Mouse (Mus musculus) midbrain, embryonic 13.5 days (tissue): ENCODE measurements around the gene Wipi1. TPM values are rescaled to one million over a fixed set of nuclear protein-coding genes. Genes with fewer than 3 reads are reported as not detected.
A peak's percentile ranks its signal among the peaks of the same experiment; 100 is the strongest.
"Not testable (repeated sequence)": the region's sequence is repeated elsewhere in the genome, so short reads cannot be mapped to it uniquely, and the experiment has no call there.

Source experiments
- ATAC-seq: fragments of 200-750 bp; cut with Nextera tagmentation; 2 replicates; pipeline ENCODE4 v1.8.0; 2017; ENCODE audit warnings: mild to moderate bottlenecking, moderate TSS enrichment, moderate library complexity
- H3K27ac ChIP-seq: fragments of 300-500 bp; sonication (generic); 2 replicates; pipeline ENCODE4 v1.5.1; 2015; ENCODE audit warnings: inconsistent platforms, mild to moderate bottlenecking, moderate library complexity
- H3K27me3 ChIP-seq: fragments of 300-500 bp; sonication (generic); 2 replicates; pipeline ENCODE4 v1.6.1; 2015; ENCODE audit warnings: mild to moderate bottlenecking, inconsistent platforms
- H3K36me3 ChIP-seq: fragments of 300-500 bp; sonication (generic); 2 replicates; pipeline ENCODE4 v1.6.1; 2015; ENCODE audit warnings: mild to moderate bottlenecking, inconsistent platforms
- H3K4me1 ChIP-seq: fragments of 300-500 bp; sonication (generic); replicated peaks from 2 replicates; pipeline ENCODE4 v1.6.1; 2015; ENCODE audit warnings: inconsistent platforms
- H3K4me2 ChIP-seq: fragments of 300-500 bp; sonication (generic); replicated peaks from 2 replicates; pipeline ENCODE4 v1.6.1; 2015; ENCODE audit warnings: moderate library complexity, mild to moderate bottlenecking, inconsistent platforms
- H3K4me3 ChIP-seq: fragments of 300-500 bp; sonication (generic); replicated peaks from 2 replicates; pipeline ENCODE4 v1.5.1; 2015; ENCODE audit warnings: mild to moderate bottlenecking, inconsistent platforms
- H3K9ac ChIP-seq: fragments of 300-500 bp; sonication (generic); replicated peaks from 2 replicates; pipeline ENCODE4 v1.6.1; 2015; ENCODE audit warnings: mild to moderate bottlenecking, inconsistent platforms
- H3K9me3 ChIP-seq: fragments of 300-500 bp; sonication (generic); 2 replicates; pipeline ENCODE4 v1.6.1; 2016; ENCODE audit warnings: mild to moderate bottlenecking, inconsistent platforms
- WGBS: fragments of 180-500 bp; shearing (Covaris S2); methylation state at CpG from one replicate; pipeline ENCODE4 v1.1.7; 2015; 5-methylcytosine and 5-hydroxymethylcytosine counted together
- polyA plus RNA-seq: library from polyadenylated mRNA; unstranded; fragments of >200 nt; fragmentation: Nextera tagmentation; extraction: Ambion mirVana; gene quantifications from 2 replicates; pipeline ENCODE4 v1.2.1, GENCODE M21; 2015

The Wipi1 gene
- polyA plus RNA-seq, 1 experiment from 2014 or later = 12.8 TPM

- Histone ChIP-seq H3K9me3 (no peaks in the 10 kb centered on the region), H3K4me2 (no peak overlapping the region), H3K36me3 (no peaks in the 10 kb centered on the region), H3K27me3 (no peaks in the 10 kb centered on the region), H3K4me3 (no peak overlapping the region), H3K4me1 (no peaks in the 10 kb centered on the region), H3K27ac (no peak overlapping the region), H3K9ac (no peak overlapping the region)
- no peak for ATAC-seq
- 80% methylated on average over 5 of the region's 5 CpGs for WGBS
Measured at GRCm38 (mm10) chr11:109641498-109642222, 29.9 kb upstream of the Wipi1 start.

GRCm38 (mm10) chr11:109635871-109636395, 24.2 kb upstream of the Wipi1 start:
- no peaks in the 10 kb centered on the region for H3K27me3 ChIP-seq
- no peaks in the 10 kb centered on the region for H3K36me3 ChIP-seq
- no peaks in the 10 kb centered on the region for H3K4me1 ChIP-seq
- no peak overlapping the region for H3K27ac ChIP-seq
- no peak overlapping the region for H3K4me2 ChIP-seq
- H3K4me3 ChIP-seq = no peak overlapping the region
- WGBS = 89% methylated on average over 6 of the region's 6 CpGs
- H3K9ac ChIP-seq = no peak overlapping the region
- no peaks in the 10 kb centered on the region for H3K9me3 ChIP-seq
- ATAC-seq = no peak

DNA sequence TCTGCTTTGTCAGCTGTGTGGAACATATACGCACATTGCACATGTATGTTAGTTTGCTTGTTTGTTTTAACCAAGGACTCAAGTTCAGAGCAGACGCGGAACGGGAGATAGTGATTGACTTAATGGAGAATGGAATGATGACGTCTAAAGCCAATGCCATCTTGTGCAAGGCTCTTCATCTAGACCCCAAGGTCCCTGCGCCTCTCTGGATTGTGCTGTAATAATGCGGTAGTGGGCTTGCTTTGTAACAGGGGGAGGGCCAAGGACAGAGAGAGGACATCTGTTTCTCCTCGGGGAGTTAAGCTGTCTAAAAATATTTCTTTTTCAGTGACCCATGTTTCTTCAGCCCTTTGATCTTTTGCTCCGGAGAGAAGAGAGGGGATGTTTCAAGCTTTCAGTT, 23.2 kb upstream of the Wipi1 start:
- Histone ChIP-seq H3K9ac (no peak overlapping the region), H3K36me3 (no peaks in the 10 kb centered on the region), H3K4me2 (no peak overlapping the region), H3K27me3 (no peaks in the 10 kb centered on the region), H3K4me3 (no peak overlapping the region), H3K9me3 (no peaks in the 10 kb centered on the region), H3K4me1 (no peaks in the 10 kb centered on the region), H3K27ac (no peak overlapping the region)
- no peak for ATAC-seq
- WGBS = 80% methylated on average over 9 of the region's 9 CpGs

GRCm38 (mm10) chr11:109629021-109629521, 17.3 kb upstream of the Wipi1 start:
- no peak for ATAC-seq
- Histone ChIP-seq H3K4me1 (no peaks in the 10 kb centered on the region), H3K27ac (no peak overlapping the region), H3K4me3 (no peak overlapping the region), H3K36me3 (no peaks in the 10 kb centered on the region), H3K9me3 (no peaks in the 10 kb centered on the region), H3K9ac (no peak overlapping the region), H3K4me2 (no peak overlapping the region), H3K27me3 (no peaks in the 10 kb centered on the region)
- 83% methylated on average over 10 of the region's 10 CpGs for WGBS

DNA sequence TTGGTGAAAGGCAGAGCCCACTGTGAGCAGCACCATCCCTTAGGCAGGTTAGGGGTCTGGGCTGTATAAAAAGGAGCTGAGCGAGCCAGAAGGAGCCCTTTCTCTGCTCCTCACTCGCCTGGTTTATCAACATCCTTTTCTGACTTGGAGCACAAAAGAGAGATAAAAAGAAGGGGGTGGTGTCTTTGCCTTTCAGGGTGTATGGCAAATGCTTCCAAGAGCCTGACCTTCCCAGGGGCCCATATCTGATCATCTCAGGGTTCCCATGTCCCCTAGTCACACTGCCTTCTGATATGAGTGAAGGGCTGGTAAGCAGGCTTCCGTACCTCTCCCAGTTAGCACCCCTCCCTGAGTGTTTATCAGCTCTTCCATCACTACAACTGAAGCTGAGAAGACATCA, 16.3 kb upstream of the Wipi1 start:
- ATAC-seq = no peak
- Histone ChIP-seq H3K4me1 (no peaks in the 10 kb centered on the region), H3K27me3 (no peaks in the 10 kb centered on the region), H3K4me3 (no peak overlapping the region), H3K27ac (no peak overlapping the region), H3K4me2 (no peak overlapping the region), H3K36me3 (no peaks in the 10 kb centered on the region), H3K9me3 (no peaks in the 10 kb centered on the region), H3K9ac (no peak overlapping the region)
- WGBS = 86% methylated on average over 3 of the region's 3 CpGs

- Histone ChIP-seq H3K36me3 (no peaks in the 10 kb centered on the region), H3K4me2 (no peak overlapping the region), H3K27me3 (no peaks in the 10 kb centered on the region), H3K9me3 (no peaks in the 10 kb centered on the region), H3K4me3 (no peak overlapping the region), H3K27ac (no peak overlapping the region), H3K9ac (no peak overlapping the region), H3K4me1 (peaks cover under 1% of the 10 kb centered on the region; the same call in 1 of the 2 replicates)
- WGBS = 92% methylated on average over 4 of the region's 4 CpGs
- no peak for ATAC-seq
Measured at GRCm38 (mm10) chr11:109627648-109628047, 15.9 kb upstream of the Wipi1 start.

DNA sequence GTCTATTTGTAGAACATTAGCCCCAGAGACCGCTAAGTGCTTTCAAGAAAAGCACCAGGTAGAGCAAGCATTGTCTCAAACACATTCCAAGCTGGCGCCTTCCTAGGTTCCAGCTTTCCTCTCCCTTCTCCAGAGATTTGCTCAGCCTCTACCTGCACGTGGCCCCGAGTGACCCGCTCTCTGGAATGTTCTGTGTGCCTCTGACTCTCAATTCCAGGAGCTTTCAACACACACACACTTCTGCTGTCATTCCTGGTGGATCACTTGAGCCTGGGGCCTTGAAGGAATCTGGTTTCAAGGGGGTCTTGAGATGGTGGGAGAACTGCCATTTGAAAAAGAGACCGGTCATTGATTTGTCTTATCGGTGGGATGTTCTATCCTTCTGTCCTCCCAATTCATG, 11.5 kb upstream of the Wipi1 start:
- 93% methylated on average over 7 of the region's 7 CpGs for WGBS
- Histone ChIP-seq H3K9me3 (no peaks in the 10 kb centered on the region), H3K4me3 (no peak overlapping the region), H3K36me3 (no peaks in the 10 kb centered on the region), H3K27ac (no peak overlapping the region), H3K4me1 (peaks cover 3% of the 10 kb centered on the region; the same call in 1 of the 2 replicates), H3K4me2 (no peak overlapping the region), H3K9ac (no peak overlapping the region), H3K27me3 (0 out of 2 replicates have a peak, but pooled peaks cover 3% of the 10 kb centered on the region)
- ATAC-seq = no peak

DNA sequence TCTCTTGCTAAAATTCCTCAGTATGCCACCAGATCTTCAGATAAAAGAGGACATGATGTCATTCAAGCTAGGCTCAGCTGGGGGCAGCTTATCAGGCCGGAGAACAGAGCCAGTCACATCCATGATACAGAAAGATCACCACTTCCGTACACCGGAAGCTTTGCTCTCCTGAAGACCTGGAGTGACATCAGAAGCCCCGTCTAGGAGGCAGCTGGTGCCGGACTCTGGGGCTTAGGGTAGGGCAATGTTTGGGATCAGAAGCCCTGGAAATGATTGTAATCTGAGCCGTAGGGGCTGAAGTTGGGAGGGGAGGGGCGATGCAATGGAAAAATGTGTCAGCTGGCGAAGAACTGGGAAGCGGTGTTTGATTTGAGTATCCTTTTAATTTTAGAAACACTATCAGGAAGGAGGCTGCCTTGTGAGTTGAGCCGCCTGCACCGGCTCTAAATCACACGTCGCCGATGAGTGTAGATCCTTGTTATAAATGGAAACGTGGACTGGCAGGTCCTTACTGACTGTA, 10.8 kb upstream of the Wipi1 start:
- no peak overlapping the region for H3K9ac ChIP-seq
- H3K4me3 ChIP-seq = no peak overlapping the region
- H3K4me1 ChIP-seq = peaks cover 3% of the 10 kb centered on the region; the same call in 1 of the 2 replicates
- H3K9me3 ChIP-seq = no peaks in the 10 kb centered on the region
- no peak for ATAC-seq
- H3K27me3 ChIP-seq = 0 out of 2 replicates have a peak, but pooled peaks cover 3% of the 10 kb centered on the region
- H3K27ac ChIP-seq = no peak overlapping the region
- WGBS = 47% methylated on average over 15 of the region's 15 CpGs
- no peaks in the 10 kb centered on the region for H3K36me3 ChIP-seq
- peak overlapping the region; percentile 15; the same call in 1 of the 2 replicates for H3K4me2 ChIP-seq

DNA sequence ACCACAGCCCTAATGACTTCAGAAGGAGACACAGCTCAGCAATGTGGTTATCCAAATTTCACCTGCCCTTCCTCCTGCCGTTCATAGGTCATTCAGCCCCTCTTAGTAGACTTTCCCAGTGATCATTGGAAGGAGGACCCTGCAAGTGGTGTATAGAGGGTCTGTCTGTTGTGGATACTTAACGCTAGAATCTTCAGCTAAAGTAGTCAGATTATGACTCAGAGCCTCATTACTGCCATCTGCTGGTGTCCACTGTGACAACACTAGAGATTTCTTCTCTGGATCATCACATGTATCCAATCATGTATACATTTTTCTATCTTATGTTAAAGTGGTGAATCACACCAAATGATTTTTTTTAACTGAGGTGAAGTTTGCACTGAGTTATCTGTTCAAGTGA, 9.4 kb upstream of the Wipi1 start:
- WGBS = 13% methylated on average over 2 of the region's 2 CpGs
- Histone ChIP-seq H3K4me1 (peaks cover 3% of the 10 kb centered on the region; the same call in 1 of the 2 replicates), H3K27me3 (0 out of 2 replicates have a peak, but pooled peaks cover 3% of the 10 kb centered on the region), H3K4me2 (no peak overlapping the region), H3K9ac (no peak overlapping the region), H3K36me3 (no peaks in the 10 kb centered on the region), H3K4me3 (no peak overlapping the region), H3K27ac (no peak overlapping the region), H3K9me3 (no peaks in the 10 kb centered on the region)
- no peak for ATAC-seq

DNA sequence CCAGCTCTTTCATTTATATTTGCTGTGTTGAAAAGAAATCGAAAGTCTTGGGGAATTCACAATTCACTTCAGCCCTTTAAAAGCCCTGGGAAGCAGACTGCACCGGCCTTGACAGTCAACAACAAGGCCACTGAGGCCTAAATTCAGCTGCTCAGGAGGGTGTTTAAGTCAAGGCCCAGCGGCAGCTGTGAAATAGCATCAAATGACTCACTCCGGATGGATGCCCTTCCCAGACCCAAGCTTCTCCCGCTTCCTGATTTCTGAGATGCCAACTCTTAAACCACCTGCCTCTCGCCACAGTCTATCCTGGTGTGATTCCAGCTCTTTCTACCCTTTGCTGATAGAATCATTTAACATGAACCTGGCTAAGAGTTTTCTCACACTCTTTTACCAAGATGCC, 8.6 kb upstream of the Wipi1 start:
- Histone ChIP-seq H3K4me1 (peaks cover 3% of the 10 kb centered on the region; the same call in 1 of the 2 replicates), H3K4me3 (no peak overlapping the region), H3K27me3 (0 out of 2 replicates have a peak, but pooled peaks cover 3% of the 10 kb centered on the region), H3K9ac (no peak overlapping the region), H3K4me2 (no peak overlapping the region), H3K9me3 (no peaks in the 10 kb centered on the region), H3K27ac (no peak overlapping the region), H3K36me3 (no peaks in the 10 kb centered on the region)
- ATAC-seq = no peak
- 82% methylated on average over 6 of the region's 6 CpGs for WGBS

GRCm38 (mm10) chr11:109619055-109619454, 7.3 kb upstream of the Wipi1 start:
- not testable (repeated sequence) for ATAC-seq, H3K27ac ChIP-seq, H3K9me3 ChIP-seq, H3K4me3 ChIP-seq, H3K9ac ChIP-seq, H3K27me3 ChIP-seq, H3K36me3 ChIP-seq, H3K4me1 ChIP-seq, H3K4me2 ChIP-seq
- WGBS = 37% methylated on average over 8 of the region's 8 CpGs

GRCm38 (mm10) chr11:109616766-109617165, 5.0 kb upstream of the Wipi1 start:
- Histone ChIP-seq H3K9me3 (no peaks in the 10 kb centered on the region), H3K9ac (no peak overlapping the region), H3K27ac (no peak overlapping the region), H3K36me3 (no peaks in the 10 kb centered on the region), H3K4me1 (0 out of 2 replicates have a peak, but pooled peaks cover 3% of the 10 kb centered on the region), H3K4me3 (no peak overlapping the region), H3K4me2 (no peak overlapping the region), H3K27me3 (0 out of 2 replicates have a peak, but pooled peaks cover 6% of the 10 kb centered on the region)
- no peak for ATAC-seq
- WGBS = 75% methylated on average over 4 of the region's 4 CpGs
